Mouse (Mus musculus) small intestine, adult 2 months (tissue): Measurements from ENCODE around the gene Olfr1357. TPM values are rescaled to one million over a fixed set of nuclear protein-coding genes. Genes with fewer than 3 reads are reported as not detected.

Source experiments
- H3K27ac ChIP-seq: fragments of 200-500 bp; 2 replicates; pipeline ENCODE4 v1.5.1; 2012; ENCODE audit warnings: low read depth, low read length, control low read depth, inconsistent platforms; ENCODE audit not compliant: insufficient read depth
- H3K27me3 ChIP-seq: fragments of 200-500 bp; 2 replicates; pipeline ENCODE4 v1.6.1; 2012; ENCODE audit warnings: mild to moderate bottlenecking, moderate library complexity, low read length, inconsistent platforms; ENCODE audit not compliant: control insufficient read depth, insufficient read depth
- H3K36me3 ChIP-seq: fragments of 200-500 bp; 2 replicates; pipeline ENCODE4 v1.6.1; 2012; ENCODE audit warnings: mild to moderate bottlenecking, low read length, control low read depth, inconsistent platforms; ENCODE audit not compliant: control insufficient read depth, insufficient read depth
- H3K4me1 ChIP-seq: fragments of 200-500 bp; 2 replicates; pipeline ENCODE4 v1.6.1; 2012; ENCODE audit warnings: low read length, inconsistent platforms, mixed read lengths; ENCODE audit not compliant: control insufficient read depth, insufficient read depth, insufficient read length
- H3K4me3 ChIP-seq: fragments of 200-500 bp; 2 replicates; pipeline ENCODE4 v1.5.1; 2012; ENCODE audit warnings: low read depth, mild to moderate bottlenecking, control low read depth, inconsistent platforms, low read length, moderate library complexity
- CTCF ChIP-seq: fragments of 200-500 bp; IDR thresholded peaks from 2 replicates; pipeline ENCODE4 v1.5.1; 2012; ENCODE audit warnings: low read depth, mild to moderate bottlenecking, control low read depth, inconsistent platforms, low read length, moderate library complexity, mixed read lengths; ENCODE audit not compliant: insufficient replicate concordance, insufficient read length; ENCODE audit errors: extremely low read depth
- POLR2A ChIP-seq: fragments of 200-500 bp; IDR thresholded peaks from 2 replicates; pipeline ENCODE4 v1.6.1; 2012; ENCODE audit warnings: low read depth, mild to moderate bottlenecking, control low read depth, inconsistent platforms, low read length, moderate library complexity
- WGBS: fragments of 180-500 bp; shearing (Covaris S2); methylation state at CpG from one replicate; pipeline ENCODE4 v1.1.7; 2018; 5-methylcytosine and 5-hydroxymethylcytosine counted together
- polyA plus RNA-seq: library from polyadenylated mRNA; depleted of rRNA; stranded (reverse); fragments of >200 nt; gene quantifications from 2 replicates; pipeline ENCODE4 v1.2.3, GENCODE M21; 2012

The Olfr1357 gene
- polyA plus RNA-seq, 1 experiment: not detected

DNA sequence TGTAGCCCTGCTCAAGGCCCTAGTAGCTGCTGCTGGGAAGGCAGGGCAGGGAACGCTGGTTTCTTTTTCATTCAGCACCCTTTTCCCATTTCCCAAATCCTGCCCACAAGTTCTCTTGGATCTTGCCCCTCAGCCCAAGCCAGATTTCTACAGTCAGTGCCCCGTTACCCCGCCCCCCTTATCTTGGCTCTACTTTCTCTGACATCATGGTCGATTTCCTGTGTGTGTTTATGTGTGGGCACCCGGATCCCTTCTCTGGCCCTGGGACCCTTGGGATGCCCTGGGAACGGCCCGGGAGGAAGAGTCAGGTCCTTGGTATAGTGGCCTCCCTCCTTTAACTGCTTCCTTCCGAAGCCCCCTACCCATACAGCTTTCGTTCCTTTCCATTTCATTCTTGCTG lies 27.1 kb downstream of the Olfr1357 start:
- Histone ChIP-seq H3K36me3 (peaks cover 7% of the 10 kb centered on the region), H3K27ac (no peak overlapping the region; the same call in 1 of the 2 replicates), H3K27me3 (no peaks in the 10 kb centered on the region), H3K4me1 (peaks cover 11% of the 10 kb centered on the region; the same call in 1 of the 2 replicates), H3K4me3 (peak overlapping the region; percentile 78)
- WGBS: 38% methylated on average over 9 of the region's 9 CpGs
- TF ChIP-seq POLR2A (no peak), CTCF (no peak)

DNA sequence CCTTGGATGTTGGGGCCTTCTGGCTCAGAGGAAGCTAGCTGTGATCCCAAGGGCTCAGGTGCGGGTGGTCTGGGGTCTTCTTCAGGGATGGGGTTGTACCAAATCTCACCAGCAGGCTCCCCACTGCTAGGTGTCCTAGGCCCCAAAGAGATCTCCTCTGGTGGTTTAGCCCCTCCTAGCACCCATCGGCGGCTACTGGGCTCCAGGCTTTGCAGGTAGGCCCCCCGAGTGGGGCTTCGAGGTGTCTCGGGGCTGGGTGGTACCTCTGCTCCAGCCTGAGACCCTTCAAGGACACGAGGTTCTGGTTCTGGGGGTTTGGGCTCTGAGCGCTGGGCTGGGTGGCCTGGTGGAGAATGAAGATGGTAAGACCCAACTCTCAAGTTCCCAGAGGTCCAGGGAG lies 28.0 kb downstream of the Olfr1357 start:
- Histone ChIP-seq H3K27ac (no peak overlapping the region), H3K4me3 (no peak overlapping the region), H3K27me3 (no peaks in the 10 kb centered on the region), H3K4me1 (peaks cover 8% of the 10 kb centered on the region; the same call in 1 of the 2 replicates), H3K36me3 (peaks cover 15% of the 10 kb centered on the region)
- TF ChIP-seq CTCF: no peak
- TF ChIP-seq POLR2A: no peak
- WGBS: 93% methylated on average over 8 of the region's 8 CpGs

DNA sequence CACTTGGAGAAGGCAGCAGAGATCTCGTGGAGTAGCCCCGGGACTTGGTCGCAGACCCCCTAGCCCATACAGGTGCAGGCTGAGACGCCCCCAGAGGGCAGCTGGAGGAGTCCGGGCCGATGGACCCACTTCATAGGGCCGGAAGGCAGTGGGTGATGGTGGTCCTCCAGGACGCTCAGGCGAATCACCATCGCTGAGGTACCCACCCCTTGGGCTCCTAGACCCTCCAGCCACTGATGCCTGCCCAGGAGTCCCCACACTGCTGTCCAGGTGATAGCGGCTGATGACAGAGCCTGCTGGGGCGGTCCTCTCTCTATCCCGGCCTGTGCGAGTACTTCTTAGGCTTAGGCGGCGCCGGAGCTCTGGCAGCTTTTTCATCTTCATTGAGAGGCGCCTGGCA lies 28.6 kb downstream of the Olfr1357 start:
- H3K27ac ChIP-seq: no peak overlapping the region
- no peak for TF ChIP-seq POLR2A
- WGBS: 96% methylated on average over 18 of the region's 18 CpGs
- peaks cover 21% of the 10 kb centered on the region for H3K36me3 ChIP-seq
- H3K4me3 ChIP-seq: no peak overlapping the region
- peaks cover 8% of the 10 kb centered on the region; the same call in 1 of the 2 replicates for H3K4me1 ChIP-seq
- H3K27me3 ChIP-seq: no peaks in the 10 kb centered on the region

GRCm38 (mm10) chr10:78586026-78586425 lies 31.8 kb downstream of the Olfr1357 start:
- no peaks in the 10 kb centered on the region for H3K27me3 ChIP-seq
- TF ChIP-seq CTCF (no peak), POLR2A (no peak)

DNA sequence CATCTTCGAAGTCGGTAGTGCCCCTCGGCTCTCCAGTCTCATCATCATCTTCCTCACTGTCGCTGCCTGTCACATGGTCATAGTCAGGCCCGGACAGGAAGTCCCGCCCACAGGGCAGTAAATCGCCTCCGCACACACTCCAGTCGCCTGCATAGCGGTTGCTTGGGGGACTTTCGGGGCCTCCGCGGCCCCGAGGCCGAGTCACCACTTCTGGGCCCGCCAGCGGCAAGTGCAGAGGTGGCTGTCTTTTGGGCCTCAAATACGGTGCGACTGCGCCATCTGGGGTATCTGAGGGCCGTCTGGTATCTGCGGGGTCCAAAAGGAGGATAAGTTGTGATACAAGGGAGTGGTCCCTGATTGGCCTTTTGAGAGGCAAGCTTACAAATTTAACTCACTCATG lies 32.3 kb downstream of the Olfr1357 start:
- H3K4me1 ChIP-seq: no peaks in the 10 kb centered on the region
- H3K27me3 ChIP-seq: no peaks in the 10 kb centered on the region
- H3K36me3 ChIP-seq: peaks cover 53% of the 10 kb centered on the region
- H3K27ac ChIP-seq: no peak overlapping the region
- H3K4me3 ChIP-seq: no peak overlapping the region
- WGBS: 89% methylated on average over 22 of the region's 22 CpGs
- TF ChIP-seq POLR2A: no peak
- no peak for TF ChIP-seq CTCF

More at GRCm38 (mm10) chr10:78586026-78586425, 31.8 kb downstream of the Olfr1357 start:
- Histone ChIP-seq H3K36me3 (peaks cover 49% of the 10 kb centered on the region), H3K4me3 (no peak overlapping the region), H3K27ac (no peak overlapping the region), H3K4me1 (no peaks in the 10 kb centered on the region)
- 95% methylated on average over 13 of the region's 13 CpGs for WGBS

GRCm38 (mm10) chr10:78584996-78585395 lies 32.9 kb downstream of the Olfr1357 start:
- TF ChIP-seq CTCF: no peak
- Histone ChIP-seq H3K4me1 (no peaks in the 10 kb centered on the region), H3K36me3 (peaks cover 59% of the 10 kb centered on the region), H3K27me3 (no peaks in the 10 kb centered on the region), H3K4me3 (no peak overlapping the region), H3K27ac (no peak overlapping the region)
- 95% methylated on average over 1 of the region's 1 CpGs for WGBS

DNA sequence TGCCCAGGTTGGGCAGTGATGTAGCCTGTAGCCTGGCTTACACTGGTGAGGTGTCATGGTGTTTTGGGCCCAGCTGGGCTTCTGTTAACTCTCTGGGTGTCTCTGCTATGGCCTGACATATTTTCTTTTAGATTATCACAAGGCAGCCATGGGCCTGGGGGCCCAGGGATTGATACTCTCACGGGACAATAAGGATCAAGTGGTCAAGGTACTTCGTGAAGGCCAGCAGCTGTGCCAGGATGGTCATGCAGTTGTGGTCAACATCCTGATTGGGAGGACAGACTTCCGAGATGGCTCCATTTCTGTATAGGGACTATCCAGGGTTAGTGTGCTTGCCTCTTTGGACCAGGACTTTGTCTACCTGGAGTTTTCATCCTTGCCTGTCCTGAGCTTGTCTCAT lies 33.9 kb downstream of the Olfr1357 start:
- no peaks in the 10 kb centered on the region for H3K27me3 ChIP-seq
- no peak overlapping the region for H3K4me3 ChIP-seq
- H3K36me3 ChIP-seq: peaks cover 64% of the 10 kb centered on the region
- no peak overlapping the region for H3K27ac ChIP-seq
- no peaks in the 10 kb centered on the region for H3K4me1 ChIP-seq
- TF ChIP-seq CTCF: no peak
- no peak for TF ChIP-seq POLR2A
- 81% methylated on average over 3 of the region's 3 CpGs for WGBS

DNA sequence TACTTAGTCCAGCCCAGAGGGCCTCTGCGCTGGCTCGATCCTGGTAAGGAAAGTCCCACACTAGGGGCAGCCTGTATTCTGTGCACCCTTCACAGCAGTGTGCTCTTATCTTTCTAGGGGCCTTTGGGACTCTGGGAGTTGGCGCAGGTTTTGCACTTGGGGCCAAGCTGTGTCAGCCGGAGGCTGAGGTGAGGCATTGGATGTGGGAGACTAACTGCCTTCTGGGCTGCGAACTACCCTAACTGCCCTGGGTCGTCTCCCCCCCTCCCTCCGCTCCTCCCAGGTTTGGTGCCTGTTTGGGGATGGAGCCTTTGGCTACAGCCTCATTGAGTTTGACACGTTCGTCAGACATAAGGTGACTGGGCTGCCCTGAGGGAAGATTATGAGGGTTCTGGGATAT lies 34.5 kb downstream of the Olfr1357 start:
- no peak for TF ChIP-seq POLR2A
- no peak for TF ChIP-seq CTCF
- H3K27ac ChIP-seq: no peak overlapping the region
- no peaks in the 10 kb centered on the region for H3K4me1 ChIP-seq
- no peak overlapping the region for H3K4me3 ChIP-seq
- no peaks in the 10 kb centered on the region for H3K27me3 ChIP-seq
- 83% methylated on average over 9 of the region's 9 CpGs for WGBS
- H3K36me3 ChIP-seq: peaks cover 70% of the 10 kb centered on the region
